Mouse (Mus musculus): ENCODE results near the gene Galnt7. TPM values are rescaled to one million over a fixed set of nuclear protein-coding genes. Genes with fewer than 3 reads are reported as not detected.

Gene Galnt7
- total RNA-seq, 2 experiments from 2014 or later = 20.9 to 23.7 TPM

DNA sequence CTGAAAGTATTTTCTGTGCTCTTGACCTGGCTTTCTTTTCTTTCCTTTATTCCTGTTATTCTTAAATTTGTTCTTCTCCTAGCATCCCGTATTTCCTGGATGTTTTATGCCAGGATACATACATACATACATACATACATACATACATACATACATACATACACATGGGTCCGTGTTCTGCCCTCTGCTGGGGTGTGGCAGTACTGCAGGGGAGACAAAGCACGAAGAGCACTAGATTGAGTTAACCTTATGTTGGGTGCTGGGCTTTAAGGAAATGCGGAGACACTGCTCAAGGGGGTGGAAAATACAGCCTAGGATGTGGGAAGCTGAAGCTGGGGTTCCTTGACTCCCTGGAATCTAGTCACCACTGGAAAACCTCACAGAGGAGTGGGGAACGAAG, 149.2 kb downstream of the Galnt7 start:
- DNase-seq (ENCODE audit: low spot score in 2 of 2) = peak in 1 of 2 experiments; percentile 56

DNA sequence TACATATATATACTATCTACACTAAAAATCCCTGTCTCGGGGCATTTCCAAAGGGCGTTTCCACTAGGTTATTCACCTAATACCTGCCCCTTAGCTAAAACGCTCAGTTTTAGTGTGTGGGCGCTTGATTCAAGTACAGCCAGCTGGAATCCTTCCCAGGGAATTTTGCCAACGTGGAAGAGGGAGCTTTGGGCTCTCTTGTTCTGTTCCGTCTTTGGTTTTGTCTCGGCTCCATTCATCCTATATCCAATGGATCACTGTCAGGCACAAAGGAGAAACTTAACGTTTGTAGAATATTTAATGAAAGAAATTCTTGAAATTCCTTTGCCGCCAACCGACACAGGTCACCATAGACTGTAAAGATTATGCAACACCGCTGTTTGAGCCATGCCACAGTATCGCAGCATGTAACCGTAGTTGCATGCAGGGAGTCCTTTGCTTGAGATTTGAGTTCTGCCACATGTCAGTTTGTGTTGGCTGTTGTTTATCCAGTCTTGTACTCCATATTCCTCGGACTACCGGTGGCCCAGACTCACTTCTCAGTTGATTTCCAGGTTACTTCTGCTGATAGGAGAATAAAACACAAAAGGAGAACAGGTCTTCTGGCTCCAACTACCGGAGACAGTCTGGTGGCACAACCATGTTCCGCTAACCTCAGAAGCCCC, 153.9 kb downstream of the Galnt7 start:
- no peak for DNase-seq (ENCODE audit: low spot score in 2 of 2)

DNA sequence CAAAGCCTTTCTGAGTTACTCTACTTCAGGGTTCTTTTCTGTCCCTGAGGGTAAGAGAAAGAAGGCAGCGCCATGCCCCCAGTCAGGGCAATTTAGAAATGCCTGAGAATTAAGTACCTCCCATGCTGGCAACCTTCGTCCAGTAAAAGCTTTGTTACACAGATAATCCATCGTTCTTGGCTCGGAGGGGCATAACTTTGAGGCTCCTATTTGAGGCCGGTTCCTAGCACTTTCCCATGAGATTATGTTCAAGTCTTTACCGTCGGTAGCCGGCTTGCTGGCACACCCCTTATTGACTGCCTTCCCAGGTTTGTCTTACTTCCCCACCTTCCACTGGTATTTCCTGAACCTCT, 154.4 kb downstream of the Galnt7 start:
- DNase-seq (ENCODE audit: low spot score in 2 of 2) = no peak

- no peak for DNase-seq (ENCODE audit: low spot score in 2 of 2)
Measured at GRCm38 (mm10) chr8:57491873-57492272, 161.0 kb downstream of the Galnt7 start.

DNA sequence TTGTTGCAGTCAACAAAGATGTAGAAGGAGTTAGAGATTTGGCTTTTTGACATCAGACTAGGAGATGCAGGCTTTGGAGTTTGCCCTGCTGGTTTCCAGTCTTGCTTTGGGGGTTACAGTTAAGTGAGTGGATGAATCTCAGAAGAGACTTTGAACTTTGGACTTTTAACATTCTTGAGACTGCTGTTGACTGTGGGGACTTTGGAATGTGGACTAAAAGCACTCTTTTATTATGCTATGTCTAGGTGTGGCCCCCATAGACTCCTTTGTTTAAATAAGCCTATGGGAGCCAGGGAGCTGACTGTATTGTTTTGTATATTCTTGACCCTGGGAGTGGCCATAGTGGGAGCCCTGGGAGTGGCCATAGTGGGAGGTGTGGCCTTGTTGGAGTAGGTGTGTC, 162.9 kb downstream of the Galnt7 start:
- DNase-seq (ENCODE audit: low spot score in 2 of 2) = no peak

GRCm38 (mm10) chr8:57489366-57489765, 163.5 kb downstream of the Galnt7 start:
- no peak for DNase-seq (ENCODE audit: low spot score in 2 of 2)

- no peak for DNase-seq (ENCODE audit: low spot score in 2 of 2)
Measured at GRCm38 (mm10) chr8:57488312-57488765, 164.5 kb downstream of the Galnt7 start.

GRCm38 (mm10) chr8:57487441-57488155, 165.2 kb downstream of the Galnt7 start, which contains the start of gene Sap30:
Gene Sap30, minus strand, starts transcription at chr8:57487860.
- DNase-seq (ENCODE audit: low spot score in 2 of 2) = peak; percentile 91 to 97

DNA sequence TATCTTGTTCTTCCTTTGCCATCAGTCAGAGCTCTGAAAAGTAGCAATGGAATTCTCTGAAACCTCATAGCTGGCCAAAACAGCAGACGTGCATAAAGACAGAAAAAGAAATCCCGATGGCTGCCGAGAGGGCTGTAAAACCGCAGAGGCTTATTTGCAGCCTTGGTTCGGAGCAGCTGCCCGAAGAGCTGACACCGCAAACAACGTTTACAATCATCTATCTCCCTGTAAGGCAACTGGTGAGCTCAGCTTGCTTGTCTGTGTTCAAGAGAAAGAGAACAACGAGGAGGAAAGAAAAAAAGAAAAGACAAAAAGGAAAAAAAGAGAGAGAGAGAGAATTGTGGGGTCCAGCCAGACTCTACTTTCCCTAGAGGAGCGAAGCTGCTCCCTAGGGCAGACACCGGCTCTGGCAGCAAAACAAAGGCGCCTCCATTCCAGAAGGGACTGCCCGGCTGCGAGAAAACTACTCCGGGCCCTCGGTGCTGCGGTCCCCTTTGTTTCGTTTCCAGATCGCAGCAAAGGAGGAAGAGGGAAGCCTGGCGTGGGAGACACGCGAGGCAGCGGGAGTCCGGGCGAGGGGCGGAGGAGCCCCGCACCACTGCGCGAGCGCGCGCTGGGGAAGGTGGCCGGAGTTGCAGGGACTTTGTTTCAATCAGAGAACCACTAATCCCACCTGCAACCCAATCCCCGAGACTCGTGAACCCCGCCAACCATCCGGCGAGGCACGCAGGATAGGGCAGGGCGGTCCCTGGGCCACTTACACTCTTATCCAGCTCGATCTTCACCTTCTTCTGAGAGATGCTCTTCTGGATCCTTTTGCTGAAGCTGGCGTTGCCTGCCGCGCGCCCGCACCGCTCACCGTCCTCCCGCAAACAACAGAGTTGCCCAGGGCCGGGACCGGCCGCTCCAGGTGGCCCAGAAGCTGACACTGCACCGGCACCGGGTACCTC, 166.1 kb downstream of the Galnt7 start:
- peak; percentile 11 to 19 for DNase-seq (ENCODE audit: low spot score in 2 of 2)

GRCm38 (mm10) chr8:57480606-57481005, 172.2 kb downstream of the Galnt7 start:
- no peak for DNase-seq (ENCODE audit: low spot score in 2 of 2)

- DNase-seq (ENCODE audit: low spot score in 2 of 2) = no peak
Measured at GRCm38 (mm10) chr8:57479700-57480099, 173.1 kb downstream of the Galnt7 start.

DNA sequence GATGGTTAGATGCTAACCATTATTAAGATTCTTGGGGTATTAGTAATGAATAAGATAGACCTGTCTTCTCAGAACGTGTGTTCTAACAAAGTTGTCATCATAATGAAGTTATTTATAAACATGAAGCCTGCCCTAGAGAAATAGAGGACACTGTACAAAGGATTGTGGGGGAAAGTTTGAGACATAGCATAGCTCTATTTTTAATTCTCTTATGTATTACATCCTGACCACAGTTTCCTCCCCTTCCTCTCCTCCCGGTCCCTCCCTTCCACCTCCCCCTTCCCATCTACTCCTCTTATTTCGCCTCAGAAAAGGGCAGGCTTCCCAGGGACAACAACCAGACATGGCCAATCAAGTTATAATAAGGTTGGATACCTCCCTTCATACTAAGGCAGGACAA, 174.4 kb downstream of the Galnt7 start:
- DNase-seq (ENCODE audit: low spot score in 2 of 2) = no peak

Other genes with a start within 250 kb of the Galnt7 start
- 1 to 10 TPM; 1.5 to 1.9 TPM for gene Scrg1, start 197.1 kb downstream of the Galnt7 start, total RNA-seq (2021)
- 10 to 100 TPM; 15.6 to 15.9 TPM for gene Sap30, start 165.2 kb downstream of the Galnt7 start, total RNA-seq (2021)
- gene Hmgb2, start 141.1 kb downstream of the Galnt7 start, total RNA-seq (2021) = 100 to 1,000 TPM; 172 to 189 TPM

All from adrenal gland, postnatal 4 days (tissue).